Mouse (Mus musculus) bone marrow, adult 2 months (tissue): ENCODE results near the gene Grik4.

ENCODE experiments used
- CTCF ChIP-seq: fragments of 200-500 bp; IDR thresholded peaks from 2 replicates; pipeline ENCODE4 v1.5.1; 2011; ENCODE audit warnings: low read length, control low read depth; ENCODE audit not compliant: control insufficient read depth, insufficient read depth
- POLR2A ChIP-seq: fragments of 200-500 bp; IDR thresholded peaks from 2 replicates; pipeline ENCODE4 v1.6.1; 2011; ENCODE audit warnings: low read depth, mild to moderate bottlenecking, control low read depth, low read length, borderline replicate concordance; ENCODE audit not compliant: control insufficient read depth

GRCm38 (mm10) chr9:42482944-42483343 is 461.3 kb downstream of the Grik4 start:
- TF ChIP-seq CTCF = no peak
- no peak for TF ChIP-seq POLR2A
